Mouse (Mus musculus): ENCODE measurements around the gene Ccnt2.

The Ccnt2 gene

GRCm38 (mm10) chr1:127793459-127793858 lies 19.5 kb downstream of the Ccnt2 start:
- no peak for DNase-seq (ENCODE audit: low spot score)

GRCm38 (mm10) chr1:127795087-127795769 lies 21.3 kb downstream of the Ccnt2 start:
- no peak for DNase-seq (ENCODE audit: low spot score)

GRCm38 (mm10) chr1:127796341-127796740 lies 22.4 kb downstream of the Ccnt2 start:
- no peak for DNase-seq (ENCODE audit: low spot score)

- no peak for DNase-seq (ENCODE audit: low spot score)
Measured at GRCm38 (mm10) chr1:127796752-127797151, 22.8 kb downstream of the Ccnt2 start.

GRCm38 (mm10) chr1:127802916-127803315 lies 29.0 kb downstream of the Ccnt2 start:
- no peak for DNase-seq (ENCODE audit: low spot score)

- no peak for DNase-seq (ENCODE audit: low spot score)
Measured at GRCm38 (mm10) chr1:127808671-127809070, 34.7 kb downstream of the Ccnt2 start.

GRCm38 (mm10) chr1:127812929-127813328 lies 39.0 kb downstream of the Ccnt2 start:
- DNase-seq (ENCODE audit: low spot score) = no peak

GRCm38 (mm10) chr1:127816381-127816780 lies 42.4 kb downstream of the Ccnt2 start:
- DNase-seq (ENCODE audit: low spot score) = no peak

- no peak for DNase-seq (ENCODE audit: low spot score)
Measured at GRCm38 (mm10) chr1:127827325-127827724, 53.4 kb downstream of the Ccnt2 start.

GRCm38 (mm10) chr1:127830215-127830921 lies 56.4 kb downstream of the Ccnt2 start:
- no peak for DNase-seq (ENCODE audit: low spot score)

- DNase-seq (ENCODE audit: low spot score) = no peak
Measured at GRCm38 (mm10) chr1:127833714-127834113, 59.8 kb downstream of the Ccnt2 start.

- no peak for DNase-seq (ENCODE audit: low spot score)
Measured at GRCm38 (mm10) chr1:127834202-127834601, 60.2 kb downstream of the Ccnt2 start.

- no peak for DNase-seq (ENCODE audit: low spot score)
Measured at GRCm38 (mm10) chr1:127836619-127837018, 62.7 kb downstream of the Ccnt2 start.

- no peak for DNase-seq (ENCODE audit: low spot score)
Measured at GRCm38 (mm10) chr1:127838602-127839001, 64.6 kb downstream of the Ccnt2 start.

GRCm38 (mm10) chr1:127845472-127845871 lies 71.5 kb downstream of the Ccnt2 start:
- DNase-seq (ENCODE audit: low spot score) = no peak

- no peak for DNase-seq (ENCODE audit: low spot score)
Measured at GRCm38 (mm10) chr1:127850075-127850610, 76.2 kb downstream of the Ccnt2 start.

GRCm38 (mm10) chr1:127854486-127855222 lies 80.7 kb downstream of the Ccnt2 start, which contains the start of gene Map3k19:
Gene Map3k19, minus strand, starts transcription at chr1:127855031.
- no peak for DNase-seq (ENCODE audit: low spot score)
